Mouse (Mus musculus): ENCODE measurements around the gene Mrpl53.

GRCm38 (mm10) chr6:83145209-83145608 is 36.4 kb downstream of the Mrpl53 start:
- TF ChIP-seq CTCF (conservative IDR thresholded peaks at IDR 0.05; ENCODE audit: insufficient read depth, insufficient read length, low read depth, low read length) (no peak), POLR2A (IDR thresholded peaks at IDR 0.05; ENCODE audit: low read depth, low read length) (no peak)

Measured in kidney, adult 2 months (tissue).